Mouse (Mus musculus) embryonic facial prominence, embryonic 10.5 days (tissue): ENCODE results near the gene Olfr1166. TPM values are rescaled to one million over a fixed set of nuclear protein-coding genes. Genes with fewer than 3 reads are reported as not detected.
"Not testable (repeated sequence)": the region's sequence is repeated elsewhere in the genome, so short reads cannot be mapped to it uniquely, and the experiment has no call there.

ENCODE experiments used
- DNase-seq: peaks from one replicate; pipeline ENCODE4 v3.0.0-alpha.2; 2017; ENCODE audit warnings: low spot score
- H3K27ac ChIP-seq: fragments of 300-500 bp; sonication (generic); replicated peaks from 2 replicates; pipeline ENCODE4 v1.5.1; 2016; ENCODE audit warnings: mild to moderate bottlenecking
- H3K27me3 ChIP-seq: fragments of 300-500 bp; sonication (generic); replicated peaks from 2 replicates; pipeline ENCODE4 v1.6.1; 2016; ENCODE audit warnings: low read depth, mild to moderate bottlenecking; ENCODE audit not compliant: poor library complexity, severe bottlenecking
- H3K36me3 ChIP-seq: fragments of 300-500 bp; sonication (generic); replicated peaks from 2 replicates; pipeline ENCODE4 v1.6.1; 2016; ENCODE audit warnings: mild to moderate bottlenecking, moderate library complexity
- H3K4me1 ChIP-seq: fragments of 300-500 bp; sonication (generic); 2 replicates; pipeline ENCODE4 v1.6.1; 2016
- H3K4me3 ChIP-seq: fragments of 300-500 bp; sonication (generic); 2 replicates; pipeline ENCODE4 v1.5.1; 2016; ENCODE audit warnings: mild to moderate bottlenecking, moderate library complexity
- H3K9me3 ChIP-seq: fragments of 300-500 bp; sonication (generic); 2 replicates; pipeline ENCODE4 v1.6.1; 2016; ENCODE audit warnings: mild to moderate bottlenecking
- WGBS: fragments of 180-500 bp; shearing (Covaris S2); methylation state at CpG from one replicate; pipeline ENCODE4 v1.1.7; 2016; 5-methylcytosine and 5-hydroxymethylcytosine counted together
- polyA plus RNA-seq: library from polyadenylated mRNA; unstranded; fragments of >200 nt; fragmentation: Nextera tagmentation; extraction: Ambion mirVana; gene quantifications from 2 replicates; pipeline ENCODE4 v1.2.1, GENCODE M21; 2016

Olfr1166 gene
- polyA plus RNA-seq: not detected in 2 replicates

- DNase-seq: no peak
- no peak within 1 kb of the TSS for H3K4me3 ChIP-seq
- H3K9me3 ChIP-seq: no peaks in the 10 kb centered on the region
- no peaks in the 10 kb centered on the region for H3K36me3 ChIP-seq
- 87% methylated on average over 1 of the region's 1 CpGs for WGBS
- no peaks in the 10 kb centered on the region for H3K4me1 ChIP-seq
- no peaks in the 10 kb centered on the region for H3K27me3 ChIP-seq
- no peak within 1 kb of the TSS for H3K27ac ChIP-seq
Observed at GRCm38 (mm10) chr2:88128172-88128571, at the start of gene Olfr1166. Gene Olfr1166 (minus strand): TSS chr2:88128272.

- not testable (repeated sequence) for H3K4me3 ChIP-seq, H3K27me3 ChIP-seq, H3K27ac ChIP-seq, DNase-seq, H3K9me3 ChIP-seq, H3K4me1 ChIP-seq, H3K36me3 ChIP-seq
- WGBS: 87% methylated on average over 1 of the region's 1 CpGs
Observed at GRCm38 (mm10) chr2:88155093-88155492, 27.0 kb upstream of the Olfr1166 start, which contains the start of gene Olfr1167. Gene Olfr1167 (minus strand): TSS chr2:88155193.

GRCm38 (mm10) chr2:88093866-88094265 lies 34.2 kb downstream of the Olfr1166 start, which contains the start of gene Olfr1164:
Gene Olfr1164 (minus strand): TSS chr2:88093966.
- no peaks in the 10 kb centered on the region for H3K4me1 ChIP-seq
- no peaks in the 10 kb centered on the region for H3K9me3 ChIP-seq
- no peaks in the 10 kb centered on the region for H3K27me3 ChIP-seq
- no peak within 1 kb of the TSS for H3K27ac ChIP-seq
- H3K36me3 ChIP-seq: no peaks in the 10 kb centered on the region
- no peak for DNase-seq
- H3K4me3 ChIP-seq: no peak within 1 kb of the TSS
- 83% methylated on average over 4 of the region's 4 CpGs for WGBS

Other genes with a start within 250 kb of the Olfr1166 start
- gene Olfr1153, start 233.3 kb downstream of the Olfr1166 start, polyA plus RNA-seq: not detected in 2 replicates
- gene Olfr1154, start 223.1 kb downstream of the Olfr1166 start, polyA plus RNA-seq: not detected in 2 replicates
- not detected in 2 replicates for gene Olfr1155, start 183.1 kb downstream of the Olfr1166 start, polyA plus RNA-seq
- gene Olfr1156, start 175.2 kb downstream of the Olfr1166 start, polyA plus RNA-seq: not detected in 2 replicates
- gene Olfr1157, start 160.0 kb downstream of the Olfr1166 start, polyA plus RNA-seq: not detected in 2 replicates
- gene Olfr74, start 153.6 kb downstream of the Olfr1166 start, polyA plus RNA-seq: not detected in 2 replicates
- gene Olfr1158, start 138.2 kb downstream of the Olfr1166 start, polyA plus RNA-seq: not detected in 2 replicates
- gene Olfr1160, start 120.0 kb downstream of the Olfr1166 start, polyA plus RNA-seq: not detected in 2 replicates
- gene Olfr1161, start 105.5 kb downstream of the Olfr1166 start, polyA plus RNA-seq: not detected in 2 replicates
- gene Olfr73, start 90.6 kb downstream of the Olfr1166 start, polyA plus RNA-seq: 0.05 TPM in 1 of 2 replicates, not detected in the other
- gene Olfr1162, start 77.1 kb downstream of the Olfr1166 start, polyA plus RNA-seq: not detected in 2 replicates
- gene Olfr1163, start 56.4 kb downstream of the Olfr1166 start, polyA plus RNA-seq: not detected in 2 replicates
- not detected in 2 replicates for gene Olfr1164, start 34.3 kb downstream of the Olfr1166 start, polyA plus RNA-seq
- not detected in 2 replicates for gene Olfr1167, start 26.9 kb upstream of the Olfr1166 start, polyA plus RNA-seq
- gene Olfr1168, start 53.6 kb upstream of the Olfr1166 start, polyA plus RNA-seq: not detected in 2 replicates
- not detected in 2 replicates for gene Olfr1170, start 100.1 kb upstream of the Olfr1166 start, polyA plus RNA-seq
- gene Olfr1173, start 151.6 kb upstream of the Olfr1166 start, polyA plus RNA-seq: not detected in 2 replicates
- not detected in 2 replicates for gene Olfr1174-ps, start 186.9 kb upstream of the Olfr1166 start, polyA plus RNA-seq
- not detected in 2 replicates for gene Olfr1175-ps, start 198.9 kb upstream of the Olfr1166 start, polyA plus RNA-seq
- not detected in 2 replicates for gene Olfr1176, start 208.4 kb upstream of the Olfr1166 start, polyA plus RNA-seq
- gene Olfr1177-ps, start 218.2 kb upstream of the Olfr1166 start, polyA plus RNA-seq: not detected in 2 replicates